Mouse (Mus musculus) layer of hippocampus, postnatal 36 days (tissue): ENCODE results near the gene Zfp329. TPM values are rescaled to one million over a fixed set of nuclear protein-coding genes. Genes with fewer than 3 reads are reported as not detected.
"Not testable (repeated sequence)": the region's sequence is repeated elsewhere in the genome, so short reads cannot be mapped to it uniquely, and the experiment has no call there.

ENCODE experiments used
- DNase-seq, 2 experiments: peaks; one replicate each; pipeline ENCODE4 v3.0.0; 2022
- total RNA-seq, 2 experiments: library from RNA; stranded (reverse); gene quantifications; 2 replicates each; pipeline ENCODE4 v1.2.3; 2021

Gene Zfp329
- 10 to 100 TPM; 22.9 to 27.8 TPM for total RNA-seq

- DNase-seq = peak; percentile 90 to 91
Observed at GRCm38 (mm10) chr7:12818521-12819295, at the start of gene Zfp329. Zfp329 (minus strand) TSS chr7:12818858.

GRCm38 (mm10) chr7:12835779-12836178 is 17.1 kb upstream of the Zfp329 start:
- no peak for DNase-seq

GRCm38 (mm10) chr7:12835193-12835671 is 16.6 kb upstream of the Zfp329 start:
- DNase-seq = no peak

GRCm38 (mm10) chr7:12834162-12835120 is 15.8 kb upstream of the Zfp329 start, which contains the start of gene Zfp110:
Zfp110 (plus strand) TSS chr7:12834761.
- DNase-seq = peak; percentile 82 to 83

GRCm38 (mm10) chr7:12815566-12815965 is 3.1 kb downstream of the Zfp329 start:
- DNase-seq = no peak

- DNase-seq = no peak
Observed at GRCm38 (mm10) chr7:12803727-12804071, 15.0 kb downstream of the Zfp329 start.

GRCm38 (mm10) chr7:12802866-12803726 is 15.6 kb downstream of the Zfp329 start, which contains the start of gene Zscan18:
Zscan18 (minus strand) TSS chr7:12803635.
- peak; percentile 82 to 83 for DNase-seq

- DNase-seq = no peak
Observed at GRCm38 (mm10) chr7:12799554-12799953, 19.1 kb downstream of the Zfp329 start.

- no peak for DNase-seq
Observed at GRCm38 (mm10) chr7:12797971-12798370, 20.7 kb downstream of the Zfp329 start.

- DNase-seq = not testable (repeated sequence)
Observed at GRCm38 (mm10) chr7:12792624-12793023, 26.0 kb downstream of the Zfp329 start.

GRCm38 (mm10) chr7:12788025-12788424 is 30.6 kb downstream of the Zfp329 start:
- DNase-seq = no peak

GRCm38 (mm10) chr7:12787333-12787732 is 31.3 kb downstream of the Zfp329 start:
- DNase-seq = no peak

- peak; percentile 86 to 87 for DNase-seq
Observed at GRCm38 (mm10) chr7:12780151-12780830, 38.4 kb downstream of the Zfp329 start.

- DNase-seq = no peak
Observed at GRCm38 (mm10) chr7:12779782-12780150, 38.9 kb downstream of the Zfp329 start.

GRCm38 (mm10) chr7:12779141-12779540 is 39.5 kb downstream of the Zfp329 start:
- DNase-seq = peak in 1 of 2 experiments; percentile 6

GRCm38 (mm10) chr7:12774606-12775005 is 44.1 kb downstream of the Zfp329 start:
- DNase-seq = peak; percentile 67 to 68

GRCm38 (mm10) chr7:12774111-12774510 is 44.5 kb downstream of the Zfp329 start:
- no peak for DNase-seq
